Mouse (Mus musculus) left cerebral cortex, adult 18-20 months (tissue): Measurements from ENCODE around the gene Zbtb11. TPM values are rescaled to one million over a fixed set of nuclear protein-coding genes. Genes with fewer than 3 reads are reported as not detected.

Experiments used
- DNase-seq, 2 experiments: peaks; one replicate each; pipeline ENCODE4 v3.0.0; 2021 to 2022; ENCODE audit warnings: low spot score in 2 of 2, mixed read lengths in 1 of 2
- total RNA-seq, 2 experiments: library from RNA; stranded (reverse); gene quantifications; 2 replicates each; pipeline ENCODE4 v1.2.3; 2021

Gene Zbtb11
- total RNA-seq, 2 experiments from 2014 or later: 54.9 to 57.5 TPM

GRCm38 (mm10) chr16:55967221-55967620, 6.5 kb upstream of the Zbtb11 start:
- no peak for DNase-seq

- DNase-seq: peak in 1 of 2 experiments; percentile 18
Measured at GRCm38 (mm10) chr16:55969147-55969546, 4.5 kb upstream of the Zbtb11 start.

- DNase-seq: no peak
Measured at GRCm38 (mm10) chr16:55970416-55970815, 3.3 kb upstream of the Zbtb11 start.

- no peak for DNase-seq
Measured at GRCm38 (mm10) chr16:55971735-55972615, 1.7 kb upstream of the Zbtb11 start.

DNA sequence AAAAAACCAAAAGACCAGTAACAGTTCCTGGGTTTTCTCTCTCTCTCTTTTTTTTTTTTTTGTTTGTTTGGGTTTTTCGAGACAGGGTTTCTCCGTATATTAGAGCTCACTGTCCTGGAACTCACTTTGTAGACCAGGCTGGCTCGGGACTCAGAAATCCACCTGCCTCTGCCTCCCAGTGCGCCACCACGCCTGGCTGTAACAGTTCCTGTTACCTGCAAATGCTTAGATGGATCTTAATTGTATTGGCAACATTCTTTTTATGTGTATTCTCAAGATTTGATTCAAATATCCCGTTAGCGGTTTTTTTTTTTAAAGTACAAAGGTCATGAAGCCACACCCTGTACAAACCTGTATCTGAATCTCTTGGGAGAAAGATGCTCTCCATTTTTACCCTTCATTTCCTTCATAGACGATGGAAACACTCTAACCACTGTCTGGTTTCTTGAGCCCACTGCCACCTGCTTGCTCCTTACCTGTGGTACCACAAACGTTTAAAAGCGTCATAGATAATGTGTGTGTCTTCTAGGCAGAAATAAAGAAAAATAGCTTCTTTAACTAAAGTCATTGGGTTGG, 969 bp upstream of the Zbtb11 start:
- no peak for DNase-seq

DNA sequence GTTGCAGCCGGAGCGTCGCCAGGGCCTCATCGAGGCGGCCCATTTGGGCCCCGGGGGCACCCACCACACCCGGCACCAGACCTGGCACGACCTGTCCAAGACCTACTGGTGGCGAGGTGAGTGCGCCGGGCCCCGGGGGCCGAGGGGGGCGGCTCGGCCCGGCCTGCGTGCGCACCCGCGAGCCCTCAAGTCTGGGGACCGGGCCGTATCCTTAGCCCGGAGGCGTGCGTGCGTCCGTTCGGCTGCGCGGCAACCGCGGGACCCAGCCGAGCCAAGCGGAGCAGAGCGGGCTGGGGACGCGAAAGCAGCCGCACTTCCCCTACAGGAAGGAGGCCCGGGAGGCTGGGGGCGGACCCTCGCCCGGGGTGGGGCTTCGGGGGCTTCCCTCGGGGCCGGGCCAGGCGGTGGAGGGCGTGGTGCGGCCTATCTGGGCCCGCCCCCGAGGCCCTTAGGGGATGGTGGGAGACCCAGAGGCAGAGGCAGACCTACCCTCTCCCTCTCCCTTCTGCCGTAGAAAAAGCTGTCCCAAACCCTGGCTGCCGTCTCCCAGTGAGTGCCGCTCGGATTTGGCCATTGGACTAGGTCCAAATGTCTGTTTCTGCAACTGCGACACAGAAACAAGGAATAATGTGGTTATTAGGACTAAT, 696 bp downstream of the Zbtb11 start:
- DNase-seq: peak; percentile 74 to 83

DNA sequence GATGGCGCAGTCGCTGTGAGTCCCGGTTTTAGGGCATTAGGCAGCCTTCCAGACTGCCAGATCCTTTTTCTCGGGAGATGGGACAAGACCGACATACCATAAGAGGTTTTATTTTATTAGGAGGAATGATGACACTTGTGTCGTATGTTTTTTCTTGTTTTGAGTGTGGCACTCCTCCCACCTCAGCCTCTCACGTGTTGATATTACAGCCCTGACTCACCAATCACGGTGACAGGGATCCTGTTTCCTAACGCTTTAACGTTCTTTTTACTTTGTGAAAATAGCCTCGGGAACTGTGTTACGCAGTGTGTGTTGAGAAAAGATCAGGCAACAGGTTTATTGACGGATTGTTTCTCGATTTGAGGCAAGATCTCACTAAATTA, 1.2 kb downstream of the Zbtb11 start:
- DNase-seq: peak in 1 of 2 experiments; percentile 17

DNA sequence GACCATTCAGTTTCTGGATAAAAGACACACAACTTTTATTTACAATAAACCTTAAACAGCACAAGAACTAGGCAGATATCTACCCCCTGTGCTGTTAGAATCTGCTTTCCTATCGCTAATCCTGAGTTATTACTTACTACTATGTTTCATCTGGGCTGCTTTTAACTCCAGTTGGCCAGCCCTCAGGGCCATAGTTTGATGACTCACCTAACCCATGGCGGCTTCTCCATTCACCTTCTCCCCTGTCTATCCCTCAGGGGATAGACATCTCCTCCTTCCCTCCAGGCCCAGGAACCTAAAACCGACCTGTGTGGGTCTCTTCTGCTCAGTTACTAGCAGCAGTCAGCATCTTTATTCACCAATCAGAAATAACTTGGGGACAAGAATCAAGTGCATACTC, 12.3 kb downstream of the Zbtb11 start:
- no peak for DNase-seq

- DNase-seq: no peak
Measured at GRCm38 (mm10) chr16:55990311-55990710, 16.6 kb downstream of the Zbtb11 start.

GRCm38 (mm10) chr16:55994235-55994634, 20.6 kb downstream of the Zbtb11 start:
- DNase-seq: no peak

DNA sequence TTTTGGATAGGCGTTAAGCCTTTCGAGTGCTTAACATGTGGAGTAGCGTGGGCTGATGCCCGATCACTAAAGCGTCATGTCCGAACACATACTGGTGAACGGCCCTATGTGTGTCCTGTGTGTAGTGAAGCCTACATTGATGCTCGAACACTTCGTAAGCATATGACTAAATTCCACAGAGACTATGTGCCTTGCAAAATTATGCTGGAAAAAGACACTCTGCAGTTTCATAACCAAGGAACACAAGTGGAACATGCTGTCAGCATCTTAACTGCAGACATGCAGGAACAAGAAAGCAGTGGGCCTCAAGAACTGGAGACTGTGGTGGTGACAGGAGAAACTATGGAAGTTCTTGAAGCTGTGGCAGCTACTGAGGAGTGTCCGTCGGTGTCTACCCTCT, 33.1 kb downstream of the Zbtb11 start:
- DNase-seq: peak in 1 of 2 experiments; percentile 27

DNA sequence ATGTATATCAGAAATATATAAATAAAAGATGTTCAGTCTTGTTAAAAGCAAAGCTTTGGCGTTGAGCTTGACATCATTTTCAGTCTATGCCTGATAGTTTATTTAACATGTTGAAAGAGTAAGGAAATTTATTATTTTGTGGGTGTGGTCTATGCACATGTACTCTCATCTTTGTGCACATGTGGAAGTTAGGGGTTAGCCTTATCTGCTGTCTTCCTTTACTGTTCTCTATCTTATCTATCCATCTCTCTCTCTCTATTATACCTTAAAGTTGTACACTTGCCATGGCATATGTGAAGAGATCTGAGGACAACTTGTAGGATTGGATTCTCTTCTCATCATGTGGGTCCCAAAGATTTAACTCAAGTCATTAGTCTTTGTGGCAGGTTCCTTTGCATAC, 35.2 kb downstream of the Zbtb11 start:
- no peak for DNase-seq

GRCm38 (mm10) chr16:56012789-56013743, 39.4 kb downstream of the Zbtb11 start:
- DNase-seq: no peak

GRCm38 (mm10) chr16:56014076-56014475, 40.4 kb downstream of the Zbtb11 start:
- DNase-seq: no peak

DNA sequence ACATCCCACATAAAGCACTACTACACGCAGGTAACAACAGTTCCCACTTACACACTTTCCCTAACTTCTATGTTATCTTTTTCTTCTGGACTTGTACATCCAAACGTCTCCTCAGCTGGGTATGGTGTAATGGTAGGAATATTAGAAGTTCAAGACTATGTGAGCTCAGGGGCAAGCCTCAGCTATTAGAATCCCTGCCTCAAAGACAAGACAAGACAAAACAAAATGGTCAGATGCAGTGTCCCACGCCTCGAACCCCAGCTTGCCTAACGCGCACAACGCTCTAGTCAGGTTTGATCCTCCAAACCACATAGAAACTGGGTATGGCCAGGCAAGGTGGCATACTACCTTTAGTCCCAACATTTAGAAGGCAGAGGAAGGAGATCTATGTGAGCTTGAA, 46.0 kb downstream of the Zbtb11 start:
- no peak for DNase-seq

DNA sequence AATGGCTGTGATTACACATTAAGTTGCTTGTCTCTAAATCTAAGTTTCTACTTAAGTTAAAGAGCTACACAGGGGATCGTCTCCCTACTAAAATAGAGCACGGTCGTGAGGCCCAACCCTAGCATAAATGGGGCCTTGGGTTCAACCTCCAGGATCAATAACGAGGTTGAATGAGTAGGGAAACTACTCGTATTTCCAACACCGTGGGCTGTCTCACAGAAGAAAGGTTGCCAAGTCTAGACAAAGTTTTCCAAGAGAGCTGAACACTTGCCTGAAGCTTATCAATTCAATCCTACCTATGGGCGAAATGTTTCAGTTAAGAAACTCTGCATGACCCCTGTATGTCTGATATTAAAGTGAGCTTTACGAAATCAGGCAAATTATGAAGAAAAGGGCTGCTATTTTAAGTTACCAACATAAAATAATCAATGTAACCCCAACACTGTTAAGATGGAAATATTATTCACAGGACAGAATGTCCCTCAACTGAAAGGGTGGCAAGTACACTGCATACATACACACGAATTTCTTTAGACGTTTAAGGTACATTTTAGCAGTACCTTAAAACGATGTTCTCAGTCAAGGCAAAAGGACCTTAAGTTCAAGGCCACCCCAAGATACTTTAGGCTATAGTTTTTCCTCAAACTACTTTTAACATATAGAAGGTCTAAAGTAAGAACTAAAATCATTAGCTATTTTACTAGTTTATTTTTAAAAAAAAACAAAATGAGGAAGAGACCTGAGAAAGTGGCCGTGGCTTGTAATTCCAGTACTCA, 54.4 kb downstream of the Zbtb11 start:
- DNase-seq: no peak

GRCm38 (mm10) chr16:56028722-56029551, 55.3 kb downstream of the Zbtb11 start:
- DNase-seq: no peak

DNA sequence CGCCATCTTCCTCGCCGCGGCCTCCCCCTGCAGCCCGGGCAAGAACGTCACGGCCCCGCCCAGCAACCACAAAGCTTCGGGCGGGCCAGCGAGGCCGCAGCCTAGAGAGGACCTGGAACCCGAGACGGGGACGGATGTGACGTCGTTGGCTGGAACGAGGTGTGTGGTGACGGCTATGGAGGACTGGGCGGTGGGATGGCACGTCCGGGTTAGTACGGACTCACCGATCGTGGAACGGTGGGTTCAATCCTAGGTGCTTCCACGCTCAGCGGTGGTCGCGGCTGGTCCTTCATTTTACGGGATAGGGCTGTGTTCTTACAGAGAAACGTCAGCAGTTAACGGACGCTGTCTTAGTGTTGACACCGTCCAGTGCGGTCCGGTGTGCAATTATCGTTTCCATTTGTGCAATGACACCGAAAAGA, 56.0 kb downstream of the Zbtb11 start, which contains the start of gene Pcnp:
Gene Pcnp (minus strand): TSS at position 79 of the 422 bp plus-strand sequence.
- DNase-seq: peak; percentile 99

DNA sequence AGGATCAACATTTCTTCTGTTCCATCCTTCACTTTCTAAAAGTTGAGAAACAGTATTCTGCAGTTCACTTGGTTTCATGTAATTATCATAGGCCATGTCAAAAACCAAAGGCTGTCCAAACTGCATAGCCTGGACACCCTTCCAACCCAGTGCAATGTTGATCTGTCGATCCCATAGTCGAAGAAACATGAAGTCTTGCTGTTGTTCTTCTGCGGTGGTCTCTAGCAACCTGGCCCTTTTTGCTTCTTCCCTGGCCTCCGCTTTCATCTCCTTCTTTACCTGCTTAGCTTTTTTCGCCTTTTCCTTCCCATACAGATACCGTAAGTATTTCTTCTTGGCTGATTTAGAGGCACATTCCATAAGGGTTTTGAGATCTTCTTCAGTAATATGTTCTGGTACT, 60.9 kb downstream of the Zbtb11 start:
- no peak for DNase-seq
